Mouse (Mus musculus): Measurements from ENCODE around the gene Rad51b. TPM values are rescaled to one million over a fixed set of nuclear protein-coding genes. Genes with fewer than 3 reads are reported as not detected.

Gene Rad51b
- 7.6 and 9.0 TPM in 2 replicates for polyA plus RNA-seq (2015; fragmentation: Nextera tagmentation; extraction: Ambion mirVana)

DNA sequence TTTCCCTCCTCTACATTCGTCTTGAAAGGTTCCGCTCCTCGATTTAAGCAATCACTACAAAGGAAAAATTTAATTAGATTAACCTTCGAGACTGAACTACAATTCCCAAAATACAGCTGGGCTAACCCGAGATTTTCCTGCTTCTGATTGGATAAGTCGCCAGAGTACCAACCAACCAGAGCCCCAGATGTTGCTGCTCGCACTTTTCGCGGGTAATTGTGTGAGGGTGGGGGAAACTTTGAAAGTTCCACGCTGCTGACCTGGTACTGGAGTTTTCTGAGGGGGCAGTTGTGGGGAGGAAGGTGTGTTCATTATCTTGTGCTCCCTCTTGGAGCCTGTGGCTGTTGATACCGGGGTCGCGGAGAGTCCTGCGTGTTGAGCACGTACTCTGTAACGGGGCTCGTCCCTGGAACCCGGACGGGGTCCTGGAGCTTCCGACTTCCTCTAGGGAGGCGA is at the start of gene Rad51b:
Rad51b (plus strand) TSS at position 162 of the 456 bp plus-strand sequence.
- peak; percentile 79; the same call in 1 of the 2 replicates for ATAC-seq (ENCODE audit: borderline replicate concordance, extremely low read depth, low FRiP score, low TSS enrichment)
- peak within 1 kb of the TSS; percentile 71 for H3K4me3 ChIP-seq
- peak within 1 kb of the TSS; percentile 21 for H3K27ac ChIP-seq

DNA sequence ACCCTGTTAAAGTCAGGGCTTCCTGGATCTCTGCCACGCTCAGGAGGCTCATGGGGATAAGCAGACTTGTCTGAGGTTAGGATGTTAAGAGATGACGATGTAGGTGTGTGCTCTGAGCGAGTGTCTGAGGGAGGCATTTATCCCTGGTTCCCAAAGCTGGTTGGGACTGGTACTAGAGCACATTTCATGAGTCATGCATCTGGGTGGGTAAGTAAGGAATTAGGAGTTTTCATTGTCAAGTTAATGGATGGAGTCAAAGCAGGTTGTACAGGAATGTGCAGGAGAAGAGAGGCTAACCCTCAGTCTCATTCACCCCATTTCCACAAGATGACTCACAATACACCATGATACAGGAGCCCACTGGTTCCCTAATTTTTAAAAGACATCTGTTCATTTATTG is 49.0 kb upstream of the Rad51b start:
- WGBS, result 90% methylated on average over 3 of the region's 3 CpGs
- H3K27ac ChIP-seq, result no peak overlapping the region

More for the DNA sequence above, at the start of gene Rad51b:
- Histone ChIP-seq H3K4me1 (peaks cover 18% of the 10 kb centered on the region), H3K9ac (peak within 1 kb of the TSS; percentile 68), H3K9me3 (no peaks in the 10 kb centered on the region), H3K4me2 (peak within 1 kb of the TSS; percentile 69), H3K27me3 (no peaks in the 10 kb centered on the region), H3K36me3 (peaks cover 3% of the 10 kb centered on the region; the same call in 1 of the 2 replicates)
- WGBS, result under 1% methylated on average over 21 of the region's 21 CpGs

DNA sequence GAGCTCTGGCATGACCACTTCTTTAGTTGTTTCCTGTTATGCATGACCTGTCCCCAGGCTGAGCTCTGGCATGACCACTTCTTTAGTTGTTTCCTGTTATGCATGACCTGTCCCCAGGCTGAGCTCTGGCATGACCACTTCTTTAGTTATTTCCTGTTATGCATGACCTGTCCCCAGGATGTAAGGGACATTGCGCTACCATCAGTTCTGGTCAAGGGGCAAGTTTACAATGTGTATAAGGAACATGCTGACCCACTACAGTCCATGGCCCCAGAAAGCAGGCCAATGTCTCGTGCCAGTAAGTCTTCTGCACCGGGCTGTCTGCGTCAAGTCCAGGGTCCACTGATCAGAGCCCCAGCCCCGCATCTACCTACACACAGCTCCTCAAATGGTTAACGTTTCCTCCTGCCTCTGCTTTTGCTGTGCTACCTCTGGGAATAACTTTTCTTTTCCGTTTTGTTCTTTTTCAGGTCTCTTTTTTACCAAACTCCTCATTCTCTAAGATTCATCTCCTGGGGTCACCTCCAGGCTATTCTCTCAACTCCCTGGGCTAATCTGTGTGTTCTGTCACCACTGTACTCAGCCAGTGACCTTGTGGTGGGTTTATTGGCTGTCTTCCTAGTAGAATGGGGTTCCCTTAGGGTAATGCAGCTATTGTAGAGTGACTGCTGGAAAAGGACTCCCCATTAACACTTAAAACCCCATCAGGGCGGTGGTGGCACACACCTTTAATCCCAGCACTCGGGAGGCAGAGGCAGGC is 43.6 kb upstream of the Rad51b start:
- Histone ChIP-seq H3K9ac (no peak overlapping the region), H3K4me2 (no peak overlapping the region), H3K4me3 (no peak overlapping the region), H3K36me3 (peaks cover 50% of the 10 kb centered on the region), H3K27ac (no peak overlapping the region), H3K27me3 (no peaks in the 10 kb centered on the region), H3K9me3 (no peaks in the 10 kb centered on the region), H3K4me1 (no peaks in the 10 kb centered on the region)
- no peak for ATAC-seq (ENCODE audit: borderline replicate concordance, extremely low read depth, low FRiP score, low TSS enrichment)
- 92% methylated on average over 9 of the region's 9 CpGs for WGBS

More for the DNA sequence above, 49.0 kb upstream of the Rad51b start:
- Histone ChIP-seq H3K4me3 (no peak overlapping the region), H3K36me3 (peaks cover 72% of the 10 kb centered on the region), H3K9ac (no peak overlapping the region), H3K4me1 (no peaks in the 10 kb centered on the region), H3K4me2 (no peak overlapping the region), H3K9me3 (no peaks in the 10 kb centered on the region), H3K27me3 (no peaks in the 10 kb centered on the region)
- ATAC-seq (ENCODE audit: borderline replicate concordance, extremely low read depth, low FRiP score, low TSS enrichment), result no peak

DNA sequence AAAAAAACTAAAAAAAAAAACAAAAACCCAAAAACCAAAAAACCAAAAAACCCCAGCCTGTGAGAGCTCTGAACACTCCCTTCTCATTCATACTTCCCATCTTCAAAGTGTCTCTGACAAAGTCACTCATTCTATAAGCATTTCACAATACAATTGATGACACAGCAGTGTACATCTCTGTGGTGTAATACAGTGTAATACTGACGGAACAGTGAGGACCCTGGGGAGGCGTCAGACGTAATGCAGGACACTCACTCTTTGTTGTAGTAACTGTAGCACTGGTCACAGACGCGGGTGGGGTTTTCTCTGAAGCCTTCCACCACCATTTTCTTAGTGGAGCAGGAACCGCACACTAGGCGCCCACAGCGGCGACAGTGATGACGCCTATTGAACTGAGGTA is 42.1 kb upstream of the Rad51b start:
- Histone ChIP-seq H3K4me1 (no peaks in the 10 kb centered on the region), H3K4me3 (no peak overlapping the region), H3K9me3 (no peaks in the 10 kb centered on the region), H3K9ac (no peak overlapping the region), H3K4me2 (no peak overlapping the region), H3K27me3 (no peaks in the 10 kb centered on the region), H3K36me3 (peaks cover 42% of the 10 kb centered on the region), H3K27ac (no peak overlapping the region)
- 91% methylated on average over 10 of the region's 10 CpGs for WGBS
- ATAC-seq (ENCODE audit: borderline replicate concordance, extremely low read depth, low FRiP score, low TSS enrichment), result no peak

DNA sequence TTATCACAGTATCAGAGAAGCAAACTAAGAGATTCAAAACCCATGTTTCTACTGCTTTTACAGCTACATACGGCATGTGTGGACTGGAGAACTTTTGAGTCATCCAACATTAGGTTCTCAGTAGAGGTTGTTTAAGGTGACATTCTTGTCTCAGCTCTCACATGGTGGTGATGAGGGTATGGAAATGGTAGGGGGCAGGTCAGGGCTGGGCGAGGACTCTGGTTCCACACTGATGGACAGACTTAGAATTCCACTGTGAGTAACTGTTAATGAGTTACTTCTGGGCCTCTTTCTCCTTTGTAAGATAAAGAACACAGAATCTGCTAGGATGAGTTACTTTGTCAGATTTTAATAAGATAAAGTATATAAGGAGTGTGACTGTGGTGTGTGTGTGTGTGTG is 36.9 kb upstream of the Rad51b start:
- no peak overlapping the region for H3K4me2 ChIP-seq
- no peaks in the 10 kb centered on the region for H3K27me3 ChIP-seq
- peaks cover 40% of the 10 kb centered on the region for H3K36me3 ChIP-seq
- no peak overlapping the region for H3K9ac ChIP-seq
- H3K4me3 ChIP-seq, result no peak overlapping the region
- H3K27ac ChIP-seq, result no peak overlapping the region
- 84% methylated on average over 2 of the region's 2 CpGs for WGBS
- H3K9me3 ChIP-seq, result no peaks in the 10 kb centered on the region
- no peaks in the 10 kb centered on the region for H3K4me1 ChIP-seq
- ATAC-seq (ENCODE audit: borderline replicate concordance, extremely low read depth, low FRiP score, low TSS enrichment), result no peak

DNA sequence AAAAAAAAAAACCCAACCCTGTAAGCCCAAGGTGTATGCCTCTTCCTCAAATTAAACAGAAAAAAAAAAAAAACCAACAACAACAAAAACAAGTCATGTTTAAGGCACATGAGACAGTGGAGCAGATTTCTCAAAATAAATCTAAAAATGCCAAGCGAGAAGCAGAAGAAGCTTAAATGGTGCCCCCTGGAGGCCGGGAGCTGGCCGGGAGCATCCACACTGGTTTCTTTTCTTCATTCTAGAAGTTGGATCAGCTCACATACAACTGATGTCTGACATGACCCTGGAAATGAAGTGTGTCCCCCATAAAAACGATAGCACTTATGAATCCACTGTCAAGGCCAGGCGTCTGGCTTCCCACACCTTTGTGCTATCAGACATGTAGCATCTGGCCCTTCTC is 36.0 kb upstream of the Rad51b start:
- no peak overlapping the region for H3K9ac ChIP-seq
- H3K36me3 ChIP-seq, result peaks cover 45% of the 10 kb centered on the region
- no peaks in the 10 kb centered on the region for H3K27me3 ChIP-seq
- H3K9me3 ChIP-seq, result no peaks in the 10 kb centered on the region
- no peak overlapping the region for H3K27ac ChIP-seq
- no peak for ATAC-seq (ENCODE audit: borderline replicate concordance, extremely low read depth, low FRiP score, low TSS enrichment)
- no peak overlapping the region for H3K4me2 ChIP-seq
- no peak overlapping the region for H3K4me3 ChIP-seq
- H3K4me1 ChIP-seq, result no peaks in the 10 kb centered on the region
- WGBS, result 49% methylated on average over 5 of the region's 5 CpGs

DNA sequence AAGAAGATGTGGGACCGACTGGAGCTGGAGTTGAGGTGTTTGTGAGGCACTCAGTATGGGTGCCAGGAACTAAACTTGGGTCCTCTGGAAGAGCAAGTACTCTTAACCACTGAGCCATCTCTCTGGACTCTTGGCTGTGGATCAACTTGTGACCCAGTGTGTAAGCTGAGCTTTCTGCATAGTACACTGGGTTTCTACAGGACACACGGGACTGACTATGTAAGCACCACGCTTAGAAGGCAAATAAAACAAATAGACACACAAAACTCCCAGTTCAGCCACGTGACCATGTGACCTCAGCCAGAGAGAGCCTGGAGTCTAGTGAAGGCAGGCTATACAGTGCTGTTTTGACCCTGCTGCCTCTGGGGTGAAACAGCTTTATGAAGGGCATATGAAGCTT is 24.5 kb upstream of the Rad51b start:
- 80% methylated on average over 4 of the region's 4 CpGs for WGBS
- ATAC-seq (ENCODE audit: borderline replicate concordance, extremely low read depth, low FRiP score, low TSS enrichment), result no peak

DNA sequence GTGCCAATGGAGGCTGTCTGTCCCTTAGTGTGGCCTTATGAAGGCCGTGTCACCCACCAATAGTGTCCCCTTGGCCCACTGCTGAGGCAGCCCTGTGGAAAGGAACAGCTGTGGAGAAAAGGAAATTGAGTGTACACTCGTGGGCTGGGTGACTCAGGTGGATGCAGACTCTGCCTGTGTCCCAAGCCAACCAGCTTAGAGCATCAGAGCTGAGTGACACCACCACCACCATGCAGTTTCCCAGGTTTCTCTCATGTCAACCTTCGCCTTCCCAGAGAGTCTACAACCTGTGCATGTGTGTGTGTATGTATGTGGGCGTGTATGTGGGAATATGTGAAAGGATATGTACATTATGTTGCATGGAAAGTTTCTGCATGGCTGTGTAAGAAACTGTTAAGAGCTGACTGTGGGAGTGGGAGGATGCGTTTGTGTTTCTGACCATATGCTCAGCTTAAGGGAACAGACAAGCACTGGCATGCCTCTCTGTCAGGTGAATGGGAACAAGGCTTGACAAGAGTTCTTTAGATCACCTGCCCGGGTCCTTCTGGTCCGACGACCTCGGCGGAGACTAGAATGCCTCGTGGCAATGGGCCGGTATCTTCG is 17.5 kb upstream of the Rad51b start:
- 85% methylated on average over 13 of the region's 13 CpGs for WGBS
- Histone ChIP-seq H3K36me3 (peaks cover 85% of the 10 kb centered on the region), H3K4me2 (no peak overlapping the region), H3K27ac (no peak overlapping the region), H3K4me1 (no peaks in the 10 kb centered on the region), H3K27me3 (no peaks in the 10 kb centered on the region), H3K9me3 (no peaks in the 10 kb centered on the region), H3K9ac (no peak overlapping the region), H3K4me3 (no peak overlapping the region)
- no peak for ATAC-seq (ENCODE audit: borderline replicate concordance, extremely low read depth, low FRiP score, low TSS enrichment)

More for the DNA sequence above, 24.5 kb upstream of the Rad51b start:
- Histone ChIP-seq H3K36me3 (peaks cover 90% of the 10 kb centered on the region), H3K27me3 (no peaks in the 10 kb centered on the region), H3K9me3 (no peaks in the 10 kb centered on the region), H3K9ac (no peak overlapping the region), H3K4me2 (no peak overlapping the region), H3K4me3 (no peak overlapping the region), H3K27ac (no peak overlapping the region), H3K4me1 (no peaks in the 10 kb centered on the region)

DNA sequence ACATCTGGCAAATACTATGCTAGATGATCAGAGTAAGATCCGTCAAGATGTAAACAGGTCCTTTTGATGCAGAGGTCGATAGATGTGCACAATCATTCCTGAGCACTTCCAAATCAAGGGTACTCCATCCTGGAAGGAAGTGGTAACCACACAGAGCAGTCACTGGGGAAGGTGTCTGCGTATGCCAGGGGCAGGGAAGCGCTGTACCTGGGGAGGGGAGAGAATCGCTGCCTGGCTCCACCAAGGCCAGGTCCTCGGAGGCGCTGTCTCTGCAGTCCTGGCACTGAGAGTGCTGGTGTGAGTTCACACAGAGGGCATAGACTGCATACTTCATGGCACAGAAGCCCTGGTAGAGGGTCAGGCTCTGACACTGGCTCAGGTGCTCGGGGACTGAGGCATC is 14.5 kb upstream of the Rad51b start:
- Histone ChIP-seq H3K9me3 (no peaks in the 10 kb centered on the region), H3K36me3 (peaks cover 84% of the 10 kb centered on the region), H3K27ac (no peak overlapping the region), H3K4me2 (no peak overlapping the region), H3K27me3 (no peaks in the 10 kb centered on the region), H3K4me1 (no peaks in the 10 kb centered on the region), H3K9ac (no peak overlapping the region), H3K4me3 (no peak overlapping the region)
- 89% methylated on average over 8 of the region's 8 CpGs for WGBS
- ATAC-seq (ENCODE audit: borderline replicate concordance, extremely low read depth, low FRiP score, low TSS enrichment), result no peak

DNA sequence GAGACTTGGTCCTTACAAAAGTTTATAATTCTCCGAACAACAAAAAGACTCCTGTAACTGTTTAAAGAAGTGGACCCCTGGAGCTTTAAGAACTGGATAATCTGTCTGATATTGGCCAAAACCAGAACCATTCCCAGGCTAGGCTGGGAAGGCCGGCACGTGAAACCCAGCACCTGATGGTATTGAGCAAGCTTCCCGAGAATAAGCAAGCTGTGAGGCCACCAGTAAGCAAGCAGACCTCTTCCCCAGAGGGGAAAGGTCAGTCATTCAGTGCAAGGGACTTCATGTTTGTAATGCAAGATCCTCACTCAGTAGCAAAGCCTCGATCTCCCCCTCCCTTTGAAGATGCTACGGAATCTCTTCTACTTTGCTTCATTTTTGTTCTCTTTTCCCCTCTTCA is 4.2 kb upstream of the Rad51b start:
- WGBS, result 75% methylated on average over 6 of the region's 6 CpGs

DNA sequence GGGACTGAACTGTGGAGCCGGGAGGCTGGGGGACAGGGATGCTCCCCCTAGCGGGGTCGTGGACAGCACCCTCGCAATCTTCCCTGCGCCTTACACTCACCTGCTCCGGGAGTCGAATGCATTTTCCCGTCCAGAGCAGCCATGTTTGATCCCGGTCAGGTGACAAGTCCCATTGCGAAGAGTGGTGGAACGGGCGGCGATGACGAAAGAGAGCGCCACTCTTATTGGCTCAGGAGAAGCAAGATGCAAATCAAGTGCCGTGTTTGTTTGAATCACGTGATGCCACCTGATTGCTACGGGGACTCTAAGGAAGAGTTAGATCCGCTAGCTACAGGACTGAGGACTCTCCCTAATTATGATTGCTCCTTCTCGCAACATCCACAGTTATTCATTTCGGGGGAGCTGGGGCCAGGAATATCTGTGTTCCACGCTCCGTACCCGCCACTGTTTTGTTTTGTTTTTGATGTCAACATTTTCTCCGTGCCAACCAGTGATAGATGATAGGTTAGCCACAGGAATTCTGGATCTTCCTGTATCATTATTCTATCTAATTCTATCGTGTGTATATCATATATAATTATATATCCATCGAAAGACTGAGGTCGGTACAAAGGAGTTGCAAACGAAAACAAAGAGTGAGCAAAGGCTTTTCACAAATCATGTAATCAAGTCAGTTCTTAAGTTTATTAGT is 811 bp upstream of the Rad51b start, which contains the start of gene Zfyve26:
Zfyve26 (minus strand) TSS at position 179 of the 691 bp plus-strand sequence.
- Histone ChIP-seq H3K36me3 (peaks cover 7% of the 10 kb centered on the region; the same call in 1 of the 2 replicates), H3K4me3 (peak within 1 kb of the TSS; percentile 71), H3K4me2 (peak within 1 kb of the TSS; percentile 69), H3K27me3 (no peaks in the 10 kb centered on the region), H3K9me3 (no peaks in the 10 kb centered on the region), H3K27ac (peak within 1 kb of the TSS; percentile 67), H3K4me1 (peaks cover 18% of the 10 kb centered on the region), H3K9ac (peak within 1 kb of the TSS; percentile 68)
- under 1% methylated on average over 29 of the region's 29 CpGs for WGBS
- peak; percentile 94 for ATAC-seq (ENCODE audit: borderline replicate concordance, extremely low read depth, low FRiP score, low TSS enrichment)

More for the DNA sequence above, 4.2 kb upstream of the Rad51b start:
- Histone ChIP-seq H3K27me3 (no peaks in the 10 kb centered on the region), H3K27ac (no peak overlapping the region), H3K9ac (no peak overlapping the region), H3K9me3 (no peaks in the 10 kb centered on the region), H3K4me2 (no peak overlapping the region), H3K4me3 (no peak overlapping the region), H3K36me3 (peaks cover 13% of the 10 kb centered on the region; the same call in 1 of the 2 replicates), H3K4me1 (peaks cover 13% of the 10 kb centered on the region)
- ATAC-seq (ENCODE audit: borderline replicate concordance, extremely low read depth, low FRiP score, low TSS enrichment), result no peak
